Mouse (Mus musculus): Measurements from ENCODE around the gene Zfhx3.

Gene Zfhx3

DNA sequence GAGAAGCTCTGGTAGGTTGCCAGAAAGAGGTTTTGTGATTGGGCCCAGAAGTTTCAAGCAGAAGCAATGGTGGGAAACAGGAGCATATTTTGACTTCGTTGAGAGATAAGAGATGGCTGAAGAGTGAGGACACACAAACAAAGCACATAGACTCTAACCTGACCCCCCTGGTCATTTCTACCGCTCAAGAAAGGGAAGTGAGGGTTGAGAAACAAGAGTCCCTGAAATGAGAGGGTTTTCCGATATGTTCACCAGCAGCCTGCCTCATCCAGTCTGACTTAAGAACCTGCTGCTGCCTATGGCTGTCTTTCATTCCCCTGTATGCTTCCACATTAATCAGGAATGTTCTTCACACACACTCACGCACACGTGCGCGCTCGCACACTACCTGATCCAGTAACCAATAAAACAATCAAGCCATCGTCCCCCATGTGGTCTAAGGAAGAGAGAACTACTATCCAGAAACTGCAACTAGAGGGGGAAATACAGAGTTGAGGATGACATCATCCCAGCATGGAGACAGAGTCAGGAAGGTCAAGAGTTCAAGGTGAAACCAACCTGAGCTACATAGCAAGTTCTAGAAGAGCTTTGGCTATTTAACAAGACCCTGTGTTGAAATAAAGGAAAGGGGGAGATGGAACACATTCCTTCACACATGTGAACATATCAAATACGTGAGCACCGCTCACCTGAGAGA lies 649.7 kb downstream of the Zfhx3 start:
- 94% methylated on average over 11 of the region's 11 CpGs for WGBS

DNA sequence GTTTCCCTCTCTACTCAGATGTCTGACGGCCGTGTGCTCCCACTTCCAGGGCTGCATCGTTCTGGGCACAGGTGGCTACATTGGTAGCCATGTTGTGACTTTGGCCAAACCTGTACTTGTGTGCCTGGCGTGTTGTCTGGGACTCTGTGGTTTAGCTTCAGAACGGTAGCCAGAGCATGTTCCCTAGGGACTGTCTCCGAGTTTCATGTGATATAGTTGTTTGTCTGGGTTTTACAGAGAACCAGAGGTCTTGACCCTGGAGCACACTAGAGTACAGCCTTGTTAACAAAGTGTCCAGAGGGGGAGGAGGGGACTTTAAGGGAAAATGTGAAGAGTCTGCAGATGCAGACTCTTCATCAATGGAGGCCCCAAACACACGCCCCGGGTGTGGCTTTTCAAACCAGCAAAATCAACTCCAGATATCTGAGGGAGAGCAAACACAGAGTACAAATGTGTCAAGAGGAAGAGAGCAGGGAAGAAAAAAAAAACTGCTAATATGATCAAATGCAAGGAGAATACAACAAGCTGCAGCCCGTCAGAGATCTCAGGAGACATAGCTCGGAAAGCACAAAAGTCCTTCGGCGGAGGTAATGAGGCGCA lies 650.6 kb downstream of the Zfhx3 start:
- WGBS: 85% methylated on average over 13 of the region's 13 CpGs

DNA sequence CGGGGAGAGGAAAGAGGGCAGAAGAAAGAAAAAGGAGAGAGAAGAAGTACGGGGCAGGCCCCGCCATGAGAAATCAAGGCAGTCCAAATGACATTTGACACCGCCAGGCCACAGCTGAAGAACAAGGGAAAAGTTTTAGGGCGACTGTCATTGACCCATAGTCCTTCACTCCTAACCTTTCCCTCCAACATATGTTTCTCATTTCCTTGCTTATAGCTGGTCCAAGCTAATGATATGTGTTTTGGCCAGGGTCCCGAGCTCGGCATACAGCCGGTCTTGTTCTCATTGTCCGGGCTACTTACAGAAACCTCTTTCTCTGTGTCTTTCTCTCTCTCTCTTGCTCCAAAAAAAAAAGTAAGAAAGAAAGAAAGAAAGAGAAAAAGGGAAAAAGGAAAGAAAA lies 651.4 kb downstream of the Zfhx3 start:
- WGBS: 64% methylated on average over 9 of the region's 9 CpGs

DNA sequence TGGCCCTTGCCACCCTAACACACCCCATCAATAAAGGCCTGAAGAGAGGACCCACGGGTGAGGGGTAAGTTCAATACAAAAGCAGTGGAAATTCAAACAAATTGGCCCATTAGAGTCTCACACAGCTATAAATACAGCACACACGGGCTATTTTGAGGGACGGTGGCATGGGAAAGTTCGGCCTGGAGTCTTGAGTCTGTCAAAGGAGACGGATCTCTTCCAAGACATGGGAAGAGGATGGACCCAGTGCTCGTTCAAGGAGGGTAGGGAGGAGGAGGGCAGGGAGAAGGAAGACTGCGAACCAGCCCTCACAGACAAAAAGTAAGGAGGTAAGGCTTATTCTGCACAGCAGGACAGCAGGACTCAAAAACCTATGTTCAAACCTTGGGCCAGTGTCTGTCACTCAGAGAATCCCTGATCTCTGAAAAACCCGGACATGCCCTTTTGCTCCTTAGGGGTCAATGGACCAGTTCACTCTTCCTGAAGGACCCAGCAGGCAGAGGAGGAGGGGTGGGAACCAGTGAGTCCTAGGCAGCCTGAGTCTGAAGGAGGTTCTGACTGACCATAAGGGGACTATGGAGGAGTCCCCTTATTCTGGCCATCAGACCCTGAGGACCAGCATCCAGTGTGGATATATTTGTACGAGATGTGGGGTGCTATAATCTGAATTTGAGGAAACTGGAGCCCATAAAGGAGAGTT lies 652.1 kb downstream of the Zfhx3 start:
- 65% methylated on average over 9 of the region's 9 CpGs for WGBS

DNA sequence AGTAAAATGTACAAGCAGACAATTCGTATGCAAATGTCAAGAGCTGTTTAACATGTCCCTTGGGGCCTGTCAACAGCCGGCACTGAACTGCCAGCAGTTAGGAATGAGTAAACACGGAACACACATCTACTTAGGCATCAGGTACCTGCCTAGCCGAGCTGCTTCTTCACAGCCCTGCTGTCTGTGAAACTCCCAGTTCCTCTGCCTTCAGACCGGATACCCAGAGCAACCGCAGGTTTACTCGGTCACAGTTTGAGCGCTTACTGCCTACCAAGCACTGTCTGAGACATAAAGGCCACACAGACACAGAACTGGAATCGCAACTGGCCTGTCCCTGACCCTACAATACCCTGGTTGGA lies 652.6 kb downstream of the Zfhx3 start:
- 81% methylated on average over 9 of the region's 9 CpGs for WGBS

DNA sequence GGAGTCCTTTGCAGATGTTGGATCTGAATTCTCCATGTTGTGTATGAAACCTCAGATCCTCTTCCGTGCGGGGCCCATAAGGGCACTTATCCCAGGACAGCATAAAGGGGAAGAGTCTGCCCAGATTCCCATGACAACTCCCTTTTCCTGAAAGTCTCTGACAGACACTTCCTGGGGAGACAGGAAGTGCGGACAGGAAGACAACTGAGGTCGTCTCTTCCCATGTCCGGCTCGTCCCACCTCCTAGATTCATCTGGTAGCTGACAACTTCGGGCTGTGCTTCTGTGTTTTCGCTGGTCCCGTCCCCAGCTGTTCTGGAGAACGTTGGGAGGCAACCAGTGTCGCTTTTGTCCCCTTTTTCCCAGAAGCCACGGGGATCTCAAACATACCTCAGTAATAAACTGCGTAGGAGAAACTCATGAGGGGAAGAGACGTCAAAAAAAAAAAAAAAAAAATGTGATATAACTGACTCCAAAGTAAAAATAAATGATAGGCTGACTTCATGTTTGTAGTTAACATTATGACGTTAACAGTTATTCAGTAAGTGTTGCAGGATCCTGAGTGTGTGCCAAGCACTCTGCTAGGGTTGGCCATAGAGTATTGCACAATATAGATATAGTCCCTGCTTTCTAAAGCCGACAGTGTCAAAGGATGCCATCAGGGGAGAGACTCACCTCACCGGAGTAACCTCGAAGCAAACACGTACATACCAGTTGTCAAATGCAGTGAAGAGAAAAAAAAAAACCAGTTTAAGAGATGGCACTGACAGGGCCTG lies 653.5 kb downstream of the Zfhx3 start:
- WGBS: 76% methylated on average over 19 of the region's 19 CpGs

DNA sequence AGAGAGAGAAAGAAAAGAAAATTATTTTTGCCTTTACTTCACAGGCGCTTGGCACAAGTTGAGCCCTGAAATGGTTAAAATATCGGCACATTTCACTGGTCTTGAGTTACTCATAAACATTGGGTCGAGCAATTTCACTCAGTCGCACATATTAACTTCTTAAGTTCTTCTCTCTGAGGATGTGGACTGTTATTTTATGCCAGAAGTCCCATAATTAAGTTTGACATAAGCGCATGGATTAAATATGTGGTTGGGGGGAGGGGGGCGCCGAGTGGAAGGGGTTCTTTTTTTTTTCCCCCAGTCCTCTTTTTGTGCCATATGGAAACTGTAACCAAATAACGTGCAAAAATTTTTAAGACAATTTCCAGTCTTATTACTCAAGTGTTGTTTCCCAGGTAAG lies 656.6 kb downstream of the Zfhx3 start:
- 82% methylated on average over 8 of the region's 8 CpGs for WGBS

DNA sequence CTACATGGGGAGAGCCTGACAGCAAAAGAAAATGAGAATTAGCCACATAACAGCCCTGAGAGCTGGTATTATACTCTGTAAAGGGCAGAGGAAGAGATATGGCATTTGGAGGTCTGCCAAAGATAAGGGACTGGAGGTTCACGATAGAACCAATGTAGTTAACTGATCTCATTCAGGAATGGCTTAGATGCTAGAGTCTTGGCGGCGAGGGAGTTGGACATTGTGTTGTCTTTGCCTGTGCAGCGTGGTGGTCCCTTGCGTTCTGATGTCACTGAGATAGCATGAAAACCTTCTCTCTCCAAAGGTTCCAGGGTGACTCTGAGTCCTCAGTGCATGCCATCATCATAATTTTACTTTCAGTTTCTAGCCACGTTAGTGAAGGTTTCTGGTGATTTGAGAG lies 657.1 kb downstream of the Zfhx3 start:
- WGBS: 87% methylated on average over 6 of the region's 6 CpGs

DNA sequence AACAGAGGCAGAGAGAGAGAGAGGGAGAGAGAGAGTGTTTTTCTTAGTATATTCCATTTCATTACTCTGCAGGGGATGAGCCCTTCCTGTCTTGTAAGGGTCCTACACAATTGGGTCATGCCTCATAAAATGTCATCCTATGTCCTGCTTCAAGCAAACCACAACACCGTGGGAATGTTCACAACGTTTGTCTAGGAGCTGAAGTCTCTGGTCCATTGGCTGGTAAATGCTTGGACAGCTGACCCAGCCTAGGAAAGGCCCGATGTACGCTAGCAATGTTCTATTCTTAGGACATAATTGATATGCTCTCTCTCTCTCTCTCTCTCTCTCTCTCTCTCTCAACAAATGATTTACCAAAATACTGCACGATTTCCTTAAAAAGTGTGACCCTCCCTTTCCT lies 666.2 kb downstream of the Zfhx3 start:
- 66% methylated on average over 5 of the region's 5 CpGs for WGBS

DNA sequence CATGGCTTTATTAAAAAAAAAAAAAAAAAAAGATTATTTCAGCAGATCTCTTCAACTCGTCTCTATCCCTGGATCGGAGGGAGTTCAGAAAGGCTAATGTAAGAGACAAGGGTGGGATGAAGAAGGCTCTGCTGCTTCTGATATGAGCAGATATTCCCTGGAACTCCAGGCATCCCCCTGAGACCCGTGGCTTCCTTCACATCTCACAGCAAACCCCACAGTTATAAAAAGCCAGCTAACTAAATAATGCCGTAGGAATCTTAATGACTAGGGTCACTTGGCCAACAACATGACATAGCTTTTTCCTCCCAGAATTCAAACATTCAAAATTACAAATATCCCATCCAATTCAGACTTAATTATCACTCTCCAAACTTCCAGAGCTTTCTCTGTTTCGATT lies 666.7 kb downstream of the Zfhx3 start:
- WGBS: 68% methylated on average over 5 of the region's 5 CpGs

DNA sequence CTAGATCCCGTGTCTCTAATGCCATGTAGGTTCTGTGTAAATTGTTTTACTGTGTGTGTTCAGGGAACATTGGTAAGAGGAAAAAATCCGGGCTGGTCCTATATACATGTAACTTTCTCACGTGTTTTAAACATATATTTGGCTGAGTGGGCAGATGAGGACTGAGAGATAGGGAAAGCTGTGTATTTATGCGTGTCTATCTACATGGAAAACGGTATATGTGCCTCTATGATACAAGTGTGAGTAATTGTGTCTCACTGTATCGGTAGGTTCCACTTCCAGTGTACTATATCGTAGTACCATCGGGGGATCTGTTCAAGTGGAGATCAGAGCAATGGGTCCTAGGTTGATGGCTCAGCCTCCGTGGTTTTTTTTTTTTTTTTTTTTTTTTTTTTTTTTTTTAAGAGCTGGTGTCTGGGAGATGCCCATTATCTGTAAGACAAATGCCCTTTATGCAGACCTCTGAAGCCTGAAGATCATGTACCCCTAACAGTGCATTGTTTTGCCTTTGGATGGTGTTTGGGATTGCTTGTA lies 668.8 kb downstream of the Zfhx3 start:
- 84% methylated on average over 9 of the region's 9 CpGs for WGBS

DNA sequence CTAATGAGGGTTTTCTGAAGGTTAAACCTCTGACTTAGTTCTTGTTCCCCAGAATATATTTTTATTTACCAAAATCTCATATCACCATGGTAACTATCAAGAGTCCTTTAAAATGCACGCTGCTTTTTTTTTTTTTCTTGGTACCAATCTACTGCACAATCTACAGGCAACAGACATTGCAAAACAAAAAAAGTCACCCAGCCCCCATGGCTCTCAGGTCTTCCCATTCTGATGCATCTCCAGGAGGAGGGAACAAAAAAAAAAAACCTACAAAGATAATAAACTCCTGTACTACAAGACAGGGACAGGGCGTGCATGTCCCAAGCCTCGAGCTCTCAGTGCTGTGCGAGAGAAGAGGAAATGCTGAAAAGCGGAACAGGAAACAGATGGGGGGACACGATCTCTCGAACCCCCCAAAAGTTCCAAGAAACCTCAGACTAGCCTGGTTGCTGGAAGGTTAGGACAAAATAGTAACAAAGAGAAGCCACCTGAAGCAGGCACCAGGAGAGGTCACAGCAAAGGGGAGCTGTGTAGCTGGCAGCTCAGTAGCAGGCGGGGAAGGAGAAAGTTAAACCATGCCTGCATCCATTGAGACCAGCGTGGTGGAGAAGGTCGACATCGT lies 669.5 kb downstream of the Zfhx3 start:
- 65% methylated on average over 11 of the region's 11 CpGs for WGBS

DNA sequence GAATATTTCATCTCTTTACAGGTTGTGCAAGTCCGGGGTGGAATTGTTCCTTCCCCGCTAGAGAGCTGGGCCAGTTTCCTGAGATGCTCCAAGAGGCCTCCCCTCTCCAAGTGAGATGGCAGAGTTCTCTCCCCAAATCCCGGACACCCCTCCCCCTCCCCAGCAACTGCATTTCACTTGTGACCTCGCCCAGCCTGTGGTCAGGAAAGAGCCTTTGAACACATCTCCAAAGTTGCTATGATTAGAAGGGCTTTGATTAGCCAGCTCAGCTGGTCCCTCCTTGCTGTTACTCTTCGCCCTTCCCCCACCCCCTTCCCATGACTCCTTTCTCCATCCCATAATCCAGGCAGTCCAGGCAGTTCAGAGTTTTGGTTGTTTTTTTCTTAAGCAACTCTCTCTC lies 670.4 kb downstream of the Zfhx3 start:
- 33% methylated on average over 5 of the region's 5 CpGs for WGBS

DNA sequence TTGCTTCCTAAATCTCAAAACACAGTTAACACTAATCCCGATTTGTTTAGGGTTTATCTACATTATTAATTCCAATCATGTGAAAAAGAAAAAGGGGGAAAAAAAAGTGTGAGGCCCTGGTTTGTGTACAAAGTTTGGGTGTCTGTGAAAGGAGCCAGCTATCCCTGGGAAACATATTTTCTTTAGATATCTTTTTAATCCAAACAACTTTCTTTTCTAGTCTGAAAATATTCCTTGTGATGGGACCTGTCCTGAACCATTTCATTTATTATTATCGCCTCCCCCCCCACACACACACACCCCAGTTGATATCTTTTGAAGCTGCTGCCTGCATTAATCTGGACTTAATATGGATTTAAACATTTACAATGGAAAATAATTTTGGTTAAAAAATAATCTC lies 670.8 kb downstream of the Zfhx3 start:
- 60% methylated on average over 2 of the region's 2 CpGs for WGBS

DNA sequence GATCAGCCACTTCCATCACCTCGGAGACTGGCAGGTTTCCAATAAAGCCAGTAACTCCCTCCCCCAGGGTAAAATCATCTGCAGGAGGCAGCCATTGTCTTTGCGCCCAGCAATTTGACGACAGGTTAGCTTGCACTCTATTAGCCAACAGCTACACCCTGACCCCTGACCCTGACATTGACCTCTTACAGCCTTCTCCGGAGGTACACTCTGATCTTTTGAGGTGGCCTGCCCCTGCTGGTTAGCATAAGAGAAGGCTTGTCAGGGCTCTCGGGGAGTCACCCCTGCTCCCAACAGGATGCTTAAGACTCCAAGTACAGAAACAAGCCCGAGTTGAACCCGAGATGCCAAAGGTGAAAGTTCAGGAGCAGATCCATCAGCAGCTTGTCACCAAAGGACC lies 678.9 kb downstream of the Zfhx3 start:
- WGBS: 61% methylated on average over 7 of the region's 7 CpGs

DNA sequence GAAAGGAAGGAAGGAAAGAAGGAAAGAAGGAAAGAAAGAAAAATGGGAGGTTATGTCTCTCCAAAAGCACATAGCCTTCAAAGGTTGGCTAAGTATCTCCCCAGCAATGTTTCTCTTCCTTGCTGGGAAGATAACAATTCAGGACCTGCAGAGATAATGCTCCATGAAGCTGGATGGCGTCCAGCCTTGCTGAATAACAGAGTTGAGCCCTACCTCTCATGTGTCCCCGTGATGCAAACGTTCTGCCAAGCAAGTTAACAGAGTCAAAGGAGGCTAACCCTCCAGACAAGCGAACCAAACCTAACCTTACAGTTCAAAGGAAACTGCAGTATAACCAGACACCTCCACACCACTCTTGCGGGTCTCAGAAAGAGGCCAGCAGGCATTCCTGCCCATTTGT lies 681.2 kb downstream of the Zfhx3 start:
- WGBS: 81% methylated on average over 5 of the region's 5 CpGs

DNA sequence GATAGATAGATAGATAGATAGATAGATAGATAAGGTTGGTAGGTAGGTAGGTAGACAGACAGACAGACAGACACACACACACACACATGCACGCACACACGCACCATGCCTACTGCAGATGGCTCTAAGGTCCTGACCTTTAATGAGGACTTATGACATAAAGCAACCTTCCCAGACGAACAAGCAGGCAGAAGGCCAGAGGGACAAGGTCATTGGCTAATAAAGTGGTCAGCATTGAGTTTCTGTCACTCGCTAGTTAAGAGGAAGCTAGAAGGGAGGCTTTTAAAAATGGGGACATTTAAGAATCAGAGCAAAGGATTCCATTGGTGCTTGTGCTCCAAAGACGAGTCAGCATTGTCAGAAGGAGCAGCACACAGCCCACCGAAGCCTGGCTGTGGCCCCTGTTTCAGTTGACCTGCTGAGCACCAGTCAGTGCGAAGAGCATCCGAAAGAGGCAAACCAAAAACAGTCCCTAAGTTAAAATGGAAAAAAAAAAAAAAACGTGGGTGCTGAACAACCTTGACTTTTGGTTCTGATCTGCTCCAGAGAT lies 683.2 kb downstream of the Zfhx3 start:
- 84% methylated on average over 9 of the region's 9 CpGs for WGBS

DNA sequence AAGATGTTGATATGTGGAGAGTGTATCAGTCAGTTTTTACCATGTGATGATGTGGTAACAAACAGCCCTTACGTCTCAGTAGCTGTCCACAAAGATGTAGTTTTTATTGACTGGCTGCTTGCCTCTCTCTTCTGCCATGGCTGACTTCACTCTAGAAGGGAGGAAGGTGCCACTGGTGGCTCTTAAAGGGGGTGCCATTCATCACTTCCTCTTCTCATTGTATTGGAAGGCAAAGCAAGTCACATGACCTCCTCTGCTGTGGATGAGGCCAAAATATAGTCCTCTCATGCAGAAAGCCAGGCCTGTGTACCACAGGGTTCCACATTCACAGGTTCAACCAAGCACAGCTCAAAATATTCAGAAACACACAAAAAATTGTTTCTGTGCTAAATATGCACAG lies 688.6 kb downstream of the Zfhx3 start:
- 83% methylated on average over 1 of the region's 1 CpGs for WGBS

DNA sequence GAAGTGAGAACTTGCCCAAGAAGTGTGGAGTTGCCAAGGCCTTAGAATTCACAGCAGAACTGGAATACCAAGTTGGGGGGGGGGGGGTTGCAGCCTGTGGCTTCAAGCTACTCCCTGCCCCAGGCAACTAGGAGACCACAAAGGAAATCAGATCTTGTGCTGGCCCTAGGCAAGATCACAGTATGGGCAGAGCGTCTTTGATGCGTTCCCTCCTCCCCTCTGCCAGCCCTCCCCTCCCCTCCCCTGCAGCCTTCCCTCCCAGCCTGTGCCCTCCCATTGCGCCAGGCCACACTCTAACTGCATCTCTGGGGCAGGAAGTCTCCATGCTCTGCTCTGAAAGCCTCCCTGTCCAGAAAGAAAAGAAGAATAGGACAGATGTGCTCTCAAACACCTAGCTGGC lies 691.8 kb downstream of the Zfhx3 start:
- WGBS: 70% methylated on average over 3 of the region's 3 CpGs

DNA sequence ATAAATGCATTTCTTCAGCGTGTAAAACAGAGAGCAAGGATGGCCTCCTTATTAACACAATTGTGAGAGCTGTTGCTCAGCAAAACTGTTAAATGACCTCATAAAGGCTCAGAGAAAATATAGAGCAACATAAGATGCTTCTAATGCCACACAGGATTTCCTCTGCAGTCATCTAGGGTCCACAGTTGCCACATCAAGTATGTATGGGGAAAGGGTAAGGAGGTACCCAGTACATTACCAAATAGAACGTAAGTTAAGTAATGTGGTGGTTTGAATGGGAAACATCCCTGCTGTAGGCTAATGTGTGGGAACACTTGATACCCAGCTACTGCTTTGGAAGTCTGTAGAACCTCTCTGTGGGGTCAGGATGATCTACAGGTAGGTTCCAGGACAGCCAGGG lies 695.4 kb downstream of the Zfhx3 start:
- 96% methylated on average over 2 of the region's 2 CpGs for WGBS

DNA sequence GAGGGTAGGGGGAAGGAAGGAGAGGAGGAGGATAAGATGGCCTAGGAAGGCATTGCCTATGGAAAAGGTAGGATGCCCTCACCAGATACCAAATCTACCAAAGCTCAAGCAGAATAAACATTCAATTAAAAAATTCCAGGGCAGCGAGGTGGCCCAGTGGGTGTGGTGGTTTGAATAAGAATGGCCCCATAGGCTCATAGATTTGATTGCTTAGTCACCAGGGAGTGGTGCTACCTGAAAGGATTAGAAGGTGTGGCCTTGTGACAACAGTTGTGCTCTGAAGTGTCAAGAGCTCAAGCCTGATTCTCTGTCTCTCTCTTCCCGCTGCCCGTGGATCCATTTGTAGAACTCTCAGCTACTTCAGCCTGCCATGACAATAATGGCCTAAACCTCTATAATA lies 703.2 kb downstream of the Zfhx3 start:
- WGBS: 86% methylated on average over 3 of the region's 3 CpGs

DNA sequence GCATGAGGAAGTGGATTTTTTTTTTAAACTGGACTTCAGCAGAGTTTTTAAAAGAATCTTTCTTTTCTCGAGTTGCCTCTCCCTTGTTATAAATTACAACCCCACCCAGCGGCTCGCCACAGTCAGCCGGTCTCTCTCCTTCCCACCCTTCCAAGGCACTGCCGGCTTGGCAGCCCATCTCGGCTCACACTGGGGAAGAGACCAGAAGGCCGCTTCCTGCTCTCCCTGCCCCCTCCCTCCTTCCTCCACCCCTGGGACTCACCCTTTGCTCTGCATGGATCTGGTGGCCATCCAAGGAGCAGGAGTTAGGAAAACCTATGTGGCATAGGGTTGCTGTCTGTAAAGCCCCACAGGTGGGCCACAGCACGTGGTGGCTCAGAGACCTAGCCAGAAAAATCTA lies 705.1 kb downstream of the Zfhx3 start:
- 48% methylated on average over 8 of the region's 8 CpGs for WGBS

Data from cerebral cortex, adult 2 months (tissue).